Mouse (Mus musculus): Measurements from ENCODE around the gene Gm7694. TPM values are rescaled to one million over a fixed set of nuclear protein-coding genes. Genes with fewer than 3 reads are reported as not detected.

Gene Gm7694
- polyA plus RNA-seq, 1 experiment from 2014 or later = 4.3 TPM

DNA sequence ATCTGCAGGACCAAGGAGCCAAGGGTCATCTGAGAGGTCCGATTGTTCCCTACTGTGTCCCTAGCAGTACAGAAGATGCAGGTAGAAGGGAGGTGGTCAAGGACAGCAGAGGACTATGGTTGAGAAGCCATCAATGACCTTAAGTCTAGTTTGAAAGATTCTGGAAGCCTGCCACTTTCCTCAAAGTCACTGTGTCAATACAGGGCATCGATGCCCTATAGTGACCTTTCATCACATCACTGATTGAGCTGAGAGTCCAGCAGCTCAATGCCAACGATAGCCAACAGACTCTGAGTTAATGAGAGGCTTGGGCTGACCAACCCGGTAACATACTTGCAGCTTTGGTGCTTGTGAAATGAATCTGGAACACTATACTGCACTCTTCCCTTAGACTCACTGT lies 19.1 kb upstream of the Gm7694 start:
- Histone ChIP-seq H3K9me3 (ENCODE audit: control insufficient read depth, low read length) (no peaks in the 10 kb centered on the region), H3K4me1 (replicated peaks; ENCODE audit: control insufficient read depth, insufficient read depth, low read length) (no peaks in the 10 kb centered on the region), H3K9ac (ENCODE audit: low read length) (no peak overlapping the region), H3K36me3 (ENCODE audit: control insufficient read depth, insufficient read depth, low read length) (no peaks in the 10 kb centered on the region), H3K27ac (ENCODE audit: low read depth) (no peak overlapping the region), H3K4me3 (ENCODE audit: low read depth, low read length) (no peak overlapping the region), H3K27me3 (replicated peaks; ENCODE audit: control insufficient read depth, insufficient read depth, low read length) (no peaks in the 10 kb centered on the region), H3K4me2 (ENCODE audit: low read length) (no peak overlapping the region)
- WGBS = 88% methylated on average over 4 of the region's 4 CpGs
- no peak for DNase-seq (ENCODE audit: low spot score)
- ATAC-seq (replicated peaks; ENCODE audit: low FRiP score, low TSS enrichment, low read depth) = no peak

- no peak for DNase-seq (ENCODE audit: low spot score)
- no peaks in the 10 kb centered on the region for H3K9me3 ChIP-seq (ENCODE audit: control insufficient read depth, low read length)
- no peak overlapping the region for H3K9ac ChIP-seq (ENCODE audit: low read length)
- no peak overlapping the region for H3K27ac ChIP-seq (ENCODE audit: low read depth)
- H3K4me2 ChIP-seq (ENCODE audit: low read length) = no peak overlapping the region
- no peaks in the 10 kb centered on the region for H3K27me3 ChIP-seq (replicated peaks; ENCODE audit: control insufficient read depth, insufficient read depth, low read length)
- no peak overlapping the region for H3K4me3 ChIP-seq (ENCODE audit: low read depth, low read length)
- ATAC-seq (replicated peaks; ENCODE audit: low FRiP score, low TSS enrichment, low read depth) = no peak
- H3K36me3 ChIP-seq (ENCODE audit: control insufficient read depth, insufficient read depth, low read length) = 0 out of 2 replicates have a peak, but pooled peaks cover 3% of the 10 kb centered on the region
- no peaks in the 10 kb centered on the region for H3K4me1 ChIP-seq (replicated peaks; ENCODE audit: control insufficient read depth, insufficient read depth, low read length)
- 86% methylated on average over 1 of the region's 1 CpGs for WGBS
Observed at GRCm38 (mm10) chr1:170324312-170324711, 18.2 kb upstream of the Gm7694 start.

GRCm38 (mm10) chr1:170323001-170323400 lies 16.9 kb upstream of the Gm7694 start:
- no peaks in the 10 kb centered on the region for H3K4me1 ChIP-seq (replicated peaks; ENCODE audit: control insufficient read depth, insufficient read depth, low read length)
- H3K27ac ChIP-seq (ENCODE audit: low read depth) = no peak overlapping the region
- H3K9ac ChIP-seq (ENCODE audit: low read length) = no peak overlapping the region
- 88% methylated on average over 10 of the region's 10 CpGs for WGBS
- ATAC-seq (replicated peaks; ENCODE audit: low FRiP score, low TSS enrichment, low read depth) (no peak), DNase-seq (ENCODE audit: low spot score) (no peak)
- H3K9me3 ChIP-seq (ENCODE audit: control insufficient read depth, low read length) = no peaks in the 10 kb centered on the region
- H3K4me3 ChIP-seq (ENCODE audit: low read depth, low read length) = no peak overlapping the region
- H3K36me3 ChIP-seq (ENCODE audit: control insufficient read depth, insufficient read depth, low read length) = peaks cover 3% of the 10 kb centered on the region; the same call in 1 of the 2 replicates
- H3K4me2 ChIP-seq (ENCODE audit: low read length) = no peak overlapping the region
- no peaks in the 10 kb centered on the region for H3K27me3 ChIP-seq (replicated peaks; ENCODE audit: control insufficient read depth, insufficient read depth, low read length)

DNA sequence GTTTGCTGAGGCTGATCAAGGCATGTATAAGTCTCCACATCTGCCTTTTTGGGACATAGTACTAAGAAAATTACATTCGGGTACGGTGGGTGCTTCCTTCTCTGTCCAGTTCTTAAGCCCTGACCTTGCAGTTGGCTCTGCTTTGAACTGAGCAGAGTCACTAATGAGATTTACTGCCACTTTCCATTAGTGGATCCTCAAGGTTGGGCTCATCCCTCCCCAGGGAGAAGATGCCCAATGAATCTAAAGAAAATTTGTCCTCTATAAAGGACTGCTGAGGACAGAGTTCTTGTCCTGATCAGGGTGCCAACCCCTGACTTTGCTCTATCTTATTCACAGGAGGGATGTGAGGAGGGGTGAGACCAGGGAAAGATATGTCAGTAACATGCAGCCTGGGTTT lies 15.9 kb upstream of the Gm7694 start:
- no peaks in the 10 kb centered on the region for H3K9me3 ChIP-seq (ENCODE audit: control insufficient read depth, low read length)
- no peak for DNase-seq (ENCODE audit: low spot score)
- no peak overlapping the region for H3K4me3 ChIP-seq (ENCODE audit: low read depth, low read length)
- no peak overlapping the region for H3K9ac ChIP-seq (ENCODE audit: low read length)
- no peak overlapping the region for H3K4me2 ChIP-seq (ENCODE audit: low read length)
- no peaks in the 10 kb centered on the region for H3K4me1 ChIP-seq (replicated peaks; ENCODE audit: control insufficient read depth, insufficient read depth, low read length)
- no peak for ATAC-seq (replicated peaks; ENCODE audit: low FRiP score, low TSS enrichment, low read depth)
- 79% methylated on average over 2 of the region's 2 CpGs for WGBS
- peaks cover 3% of the 10 kb centered on the region; the same call in 1 of the 2 replicates for H3K36me3 ChIP-seq (ENCODE audit: control insufficient read depth, insufficient read depth, low read length)
- no peaks in the 10 kb centered on the region for H3K27me3 ChIP-seq (replicated peaks; ENCODE audit: control insufficient read depth, insufficient read depth, low read length)
- no peak overlapping the region for H3K27ac ChIP-seq (ENCODE audit: low read depth)

DNA sequence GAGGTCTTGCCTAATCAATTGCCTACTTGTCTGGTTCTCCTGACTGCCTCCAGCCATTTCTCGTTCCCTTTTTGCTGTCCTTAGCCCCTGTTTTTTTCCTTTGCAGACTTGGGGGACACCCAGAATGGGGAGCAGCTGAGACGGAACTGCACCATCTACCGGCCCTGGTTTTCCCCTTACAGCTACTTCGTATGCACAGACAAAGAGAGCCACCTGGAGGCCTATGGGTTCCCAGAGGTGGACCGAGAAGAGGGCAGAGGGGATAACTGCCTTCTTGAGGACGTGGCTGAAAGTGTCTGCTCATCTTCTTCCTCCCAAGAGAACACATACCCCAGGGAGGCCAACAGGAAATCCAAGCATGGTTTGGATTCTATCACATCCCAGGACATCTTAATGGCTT lies 5.3 kb upstream of the Gm7694 start:
- no peak for DNase-seq (ENCODE audit: low spot score)
- Histone ChIP-seq H3K27me3 (replicated peaks; ENCODE audit: control insufficient read depth, insufficient read depth, low read length) (no peaks in the 10 kb centered on the region), H3K9me3 (ENCODE audit: control insufficient read depth, low read length) (no peaks in the 10 kb centered on the region), H3K36me3 (ENCODE audit: control insufficient read depth, insufficient read depth, low read length) (no peaks in the 10 kb centered on the region), H3K9ac (ENCODE audit: low read length) (no peak overlapping the region), H3K4me1 (replicated peaks; ENCODE audit: control insufficient read depth, insufficient read depth, low read length) (no peaks in the 10 kb centered on the region), H3K27ac (ENCODE audit: low read depth) (no peak overlapping the region), H3K4me3 (ENCODE audit: low read depth, low read length) (no peak overlapping the region), H3K4me2 (ENCODE audit: low read length) (no peak overlapping the region)
- 80% methylated on average over 6 of the region's 6 CpGs for WGBS
- no peak for ATAC-seq (replicated peaks; ENCODE audit: low FRiP score, low TSS enrichment, low read depth)

GRCm38 (mm10) chr1:170308503-170308902 lies 2.4 kb upstream of the Gm7694 start, which contains the start of gene Spata46:
Spata46 (plus strand) TSS chr1:170308803.
- no peaks in the 10 kb centered on the region for H3K36me3 ChIP-seq (ENCODE audit: control insufficient read depth, insufficient read depth, low read length)
- no peaks in the 10 kb centered on the region for H3K4me1 ChIP-seq (replicated peaks; ENCODE audit: control insufficient read depth, insufficient read depth, low read length)
- WGBS = 88% methylated on average over 4 of the region's 4 CpGs
- H3K9ac ChIP-seq (ENCODE audit: low read length) = no peak within 1 kb of the TSS
- no peak within 1 kb of the TSS for H3K4me3 ChIP-seq (ENCODE audit: low read depth, low read length)
- H3K9me3 ChIP-seq (ENCODE audit: control insufficient read depth, low read length) = no peaks in the 10 kb centered on the region
- ATAC-seq (replicated peaks; ENCODE audit: low FRiP score, low TSS enrichment, low read depth) (no peak), DNase-seq (ENCODE audit: low spot score) (no peak)
- H3K4me2 ChIP-seq (ENCODE audit: low read length) = no peak within 1 kb of the TSS
- no peaks in the 10 kb centered on the region for H3K27me3 ChIP-seq (replicated peaks; ENCODE audit: control insufficient read depth, insufficient read depth, low read length)
- no peak within 1 kb of the TSS for H3K27ac ChIP-seq (ENCODE audit: low read depth)

DNA sequence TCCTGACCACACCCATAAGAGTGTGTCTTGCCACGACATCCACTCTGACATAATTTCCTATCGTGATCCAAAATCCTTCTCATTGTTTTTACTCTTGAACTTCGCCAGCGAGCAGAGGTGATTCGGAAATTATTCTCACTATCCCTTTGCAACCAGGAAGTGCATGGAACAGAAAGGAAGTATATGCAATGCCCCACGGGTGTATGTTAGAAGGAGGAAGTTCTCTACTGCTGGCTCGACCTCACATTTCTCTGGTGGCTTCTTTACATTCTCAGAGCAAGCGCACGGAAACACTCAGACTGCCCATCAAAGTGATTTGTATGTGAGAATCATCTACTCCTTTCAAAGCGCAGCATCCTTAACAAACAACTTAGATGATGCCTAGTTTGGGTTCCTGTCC lies 1.1 kb downstream of the Gm7694 start:
- H3K36me3 ChIP-seq (ENCODE audit: control insufficient read depth, insufficient read depth, low read length) = no peaks in the 10 kb centered on the region
- H3K4me1 ChIP-seq (replicated peaks; ENCODE audit: control insufficient read depth, insufficient read depth, low read length) = no peaks in the 10 kb centered on the region
- no peak overlapping the region for H3K4me3 ChIP-seq (ENCODE audit: low read depth, low read length)
- 90% methylated on average over 10 of the region's 10 CpGs for WGBS
- ATAC-seq (replicated peaks; ENCODE audit: low FRiP score, low TSS enrichment, low read depth) (no peak), DNase-seq (ENCODE audit: low spot score) (no peak)
- no peaks in the 10 kb centered on the region for H3K27me3 ChIP-seq (replicated peaks; ENCODE audit: control insufficient read depth, insufficient read depth, low read length)
- H3K27ac ChIP-seq (ENCODE audit: low read depth) = no peak overlapping the region
- H3K4me2 ChIP-seq (ENCODE audit: low read length) = no peak overlapping the region
- H3K9ac ChIP-seq (ENCODE audit: low read length) = no peak overlapping the region
- no peaks in the 10 kb centered on the region for H3K9me3 ChIP-seq (ENCODE audit: control insufficient read depth, low read length)

- DNase-seq (ENCODE audit: low spot score) (no peak), ATAC-seq (replicated peaks; ENCODE audit: low FRiP score, low TSS enrichment, low read depth) (no peak)
- WGBS = 80% methylated on average over 6 of the region's 6 CpGs
- H3K9ac ChIP-seq (ENCODE audit: low read length) = no peak overlapping the region
- H3K4me2 ChIP-seq (ENCODE audit: low read length) = no peak overlapping the region
- no peaks in the 10 kb centered on the region for H3K9me3 ChIP-seq (ENCODE audit: control insufficient read depth, low read length)
- no peak overlapping the region for H3K4me3 ChIP-seq (ENCODE audit: low read depth, low read length)
- H3K27me3 ChIP-seq (replicated peaks; ENCODE audit: control insufficient read depth, insufficient read depth, low read length) = no peaks in the 10 kb centered on the region
- H3K27ac ChIP-seq (ENCODE audit: low read depth) = no peak overlapping the region
- no peaks in the 10 kb centered on the region for H3K36me3 ChIP-seq (ENCODE audit: control insufficient read depth, insufficient read depth, low read length)
- H3K4me1 ChIP-seq (replicated peaks; ENCODE audit: control insufficient read depth, insufficient read depth, low read length) = no peaks in the 10 kb centered on the region
Observed at GRCm38 (mm10) chr1:170303103-170303502, 3.0 kb downstream of the Gm7694 start.

GRCm38 (mm10) chr1:170302456-170302855 lies 3.7 kb downstream of the Gm7694 start:
- H3K4me1 ChIP-seq (replicated peaks; ENCODE audit: control insufficient read depth, insufficient read depth, low read length) = no peaks in the 10 kb centered on the region
- H3K27me3 ChIP-seq (replicated peaks; ENCODE audit: control insufficient read depth, insufficient read depth, low read length) = no peaks in the 10 kb centered on the region
- H3K9ac ChIP-seq (ENCODE audit: low read length) = no peak overlapping the region
- no peaks in the 10 kb centered on the region for H3K9me3 ChIP-seq (ENCODE audit: control insufficient read depth, low read length)
- no peak overlapping the region for H3K4me3 ChIP-seq (ENCODE audit: low read depth, low read length)
- ATAC-seq (replicated peaks; ENCODE audit: low FRiP score, low TSS enrichment, low read depth) (no peak), DNase-seq (ENCODE audit: low spot score) (no peak)
- no peaks in the 10 kb centered on the region for H3K36me3 ChIP-seq (ENCODE audit: control insufficient read depth, insufficient read depth, low read length)
- WGBS = 81% methylated on average over 6 of the region's 6 CpGs
- no peak overlapping the region for H3K27ac ChIP-seq (ENCODE audit: low read depth)
- no peak overlapping the region for H3K4me2 ChIP-seq (ENCODE audit: low read length)
